Mouse (Mus musculus): ENCODE results near the gene Uvssa.

The Uvssa gene

DNA sequence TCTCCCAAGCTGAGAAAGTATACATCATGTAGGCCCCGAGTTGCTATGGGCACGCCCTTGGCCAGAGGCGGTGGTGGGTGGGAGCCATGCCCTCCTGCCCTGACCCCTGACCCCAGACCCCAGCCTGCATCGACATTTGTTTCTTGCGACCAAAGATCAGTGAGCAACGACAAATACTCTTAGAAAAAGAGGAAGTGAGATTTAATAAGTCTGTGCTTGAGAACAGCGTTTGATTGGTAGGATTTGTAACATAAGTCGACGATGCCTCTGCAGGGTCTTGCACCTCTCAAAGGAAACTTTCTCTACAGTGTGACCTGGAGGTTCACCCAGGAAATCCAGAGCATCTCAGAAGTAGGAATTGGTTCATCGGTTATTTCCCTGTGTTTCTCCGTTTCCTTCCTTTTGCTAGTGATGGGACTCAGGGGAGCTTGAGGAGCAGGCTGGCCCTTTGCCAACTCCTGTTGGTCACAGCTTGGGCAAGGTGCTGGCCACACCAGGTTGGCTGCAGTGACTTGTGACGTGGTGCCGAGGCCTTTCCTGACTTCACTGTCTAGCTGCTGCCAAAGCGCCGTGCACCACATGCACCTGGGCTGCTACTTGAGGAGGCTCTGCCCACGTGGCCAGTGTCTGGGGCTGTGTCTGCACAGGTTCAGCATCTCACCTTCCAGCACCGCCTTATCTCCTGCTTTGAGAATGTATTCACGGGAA, 5.9 kb upstream of the Uvssa start:
- DNase-seq (ENCODE audit: low read depth, low spot score): no peak

DNA sequence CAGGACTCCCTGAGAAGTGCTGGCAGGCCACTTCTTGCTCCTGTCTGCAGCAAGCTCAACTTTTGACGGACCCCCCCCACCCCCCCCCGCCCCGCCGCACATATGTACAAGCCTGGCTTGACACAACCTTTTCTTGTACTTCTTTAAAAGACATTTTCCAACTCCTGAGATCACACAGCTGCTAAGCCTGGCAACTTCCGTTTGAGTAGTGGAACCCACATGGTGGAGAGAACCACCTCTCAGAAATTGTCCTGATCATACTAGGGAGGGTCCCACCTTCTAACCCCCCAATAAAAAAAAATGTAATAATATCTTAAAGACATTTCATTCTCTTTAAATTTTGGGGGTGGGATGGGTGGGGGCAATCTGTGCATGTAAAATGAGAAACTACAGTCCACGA, 1.2 kb upstream of the Uvssa start:
- DNase-seq (ENCODE audit: low read depth, low spot score): no peak

DNA sequence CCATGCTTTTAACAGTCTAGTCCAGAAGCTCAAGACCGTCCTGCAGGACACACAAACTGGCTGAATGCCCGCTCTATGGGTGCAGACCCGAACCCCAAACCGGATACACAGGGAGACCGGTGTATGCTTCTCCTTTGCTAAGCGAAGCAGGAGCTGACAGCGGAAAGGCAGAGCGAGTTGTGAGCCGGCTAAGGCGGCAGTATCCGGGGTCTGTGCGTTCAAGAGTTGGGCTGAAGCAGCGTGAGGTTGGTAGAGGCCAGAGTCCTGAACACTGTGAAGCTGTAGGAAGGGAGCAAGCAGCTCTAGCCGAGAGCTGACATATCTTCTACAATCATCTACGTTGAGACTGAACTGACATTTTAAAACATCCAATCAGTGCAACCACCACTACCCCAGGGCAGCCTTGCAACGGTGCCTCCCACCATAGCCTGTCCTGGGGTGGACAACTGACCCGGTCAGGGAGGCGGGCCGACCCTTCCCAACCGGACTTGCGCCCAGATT, 498 bp upstream of the Uvssa start:
- no peak for DNase-seq (ENCODE audit: low read depth, low spot score)

DNA sequence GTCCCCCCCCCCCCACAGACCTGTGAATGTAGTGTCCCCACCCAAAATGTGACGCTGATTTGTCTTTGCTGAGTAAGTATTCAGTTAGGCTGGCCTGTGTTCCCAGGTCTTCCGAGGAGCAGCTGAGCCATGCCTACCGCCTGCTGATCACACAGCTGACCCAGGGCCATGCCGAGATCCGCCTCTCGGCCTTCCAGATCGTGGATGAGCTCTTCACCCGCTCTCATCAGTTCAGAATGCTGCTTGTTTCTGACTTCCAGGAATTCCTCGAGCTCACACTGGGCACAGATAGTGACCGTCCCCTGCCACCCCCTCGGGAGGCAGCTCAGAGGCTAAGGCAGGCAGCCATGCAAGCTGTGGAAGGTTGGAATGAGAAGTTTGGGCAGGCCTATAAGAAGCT, 9.2 kb downstream of the Uvssa start:
- DNase-seq (ENCODE audit: low read depth, low spot score): no peak

DNA sequence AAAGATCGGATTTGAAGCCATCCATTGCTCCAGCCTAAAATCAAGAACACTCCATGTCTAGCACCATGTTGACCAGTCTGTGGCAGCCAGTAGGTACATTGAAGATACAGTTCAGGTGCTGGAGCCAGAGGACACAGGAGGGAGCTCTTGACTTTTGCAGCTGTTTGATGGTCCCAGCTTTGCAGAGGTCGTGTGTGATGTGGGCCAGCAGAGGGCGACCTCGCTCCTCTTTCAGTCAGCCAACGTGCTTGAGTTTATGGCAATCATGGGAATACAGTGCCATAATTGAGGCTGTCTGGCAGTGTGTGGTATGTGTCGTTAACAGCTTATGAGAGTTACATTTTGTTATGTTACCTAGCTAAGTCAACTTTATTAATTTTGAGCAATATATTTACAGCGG, 15.5 kb downstream of the Uvssa start:
- peak; percentile 73 for DNase-seq (ENCODE audit: low read depth, low spot score)

DNA sequence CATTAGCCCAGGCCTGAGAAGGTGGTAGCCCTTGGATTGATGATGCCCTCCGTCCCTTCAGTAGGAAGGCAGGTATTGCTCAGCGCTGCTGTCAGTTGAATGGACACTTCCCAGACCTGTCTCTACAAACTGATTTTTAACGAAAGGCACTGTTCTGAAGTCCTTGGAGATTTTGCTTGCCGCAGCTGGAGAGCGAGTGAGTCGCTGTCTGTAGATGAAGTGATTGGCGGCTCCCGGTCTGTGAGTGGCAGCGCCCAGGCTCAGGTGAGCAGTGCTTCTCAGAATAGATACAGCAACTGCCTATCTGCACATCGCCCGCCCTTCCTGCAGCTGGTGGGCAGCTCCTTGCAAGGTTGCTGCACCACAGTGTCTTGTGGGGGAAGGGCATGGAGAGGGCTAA, 17.3 kb downstream of the Uvssa start:
- DNase-seq (ENCODE audit: low read depth, low spot score): no peak

DNA sequence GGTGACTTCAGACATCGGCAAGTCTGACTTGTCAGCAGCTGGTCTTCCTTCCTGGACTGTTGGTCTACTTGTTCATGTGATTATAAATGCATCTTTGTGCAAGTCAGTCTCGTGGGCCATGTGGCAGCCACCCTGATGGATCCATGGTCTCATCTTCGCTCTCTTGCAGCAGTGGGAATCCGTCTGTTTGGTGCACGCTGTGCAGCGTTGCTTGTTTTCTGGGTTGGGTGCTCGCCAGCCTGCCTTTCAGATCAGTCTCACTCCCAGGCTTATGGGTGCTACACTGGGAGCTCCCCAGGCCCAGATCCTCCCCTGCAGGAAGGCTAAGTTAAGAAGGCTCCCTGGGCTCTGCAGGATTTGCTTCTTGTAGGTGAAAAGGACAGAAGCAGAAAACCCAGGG, 18.5 kb downstream of the Uvssa start:
- no peak for DNase-seq (ENCODE audit: low read depth, low spot score)

DNA sequence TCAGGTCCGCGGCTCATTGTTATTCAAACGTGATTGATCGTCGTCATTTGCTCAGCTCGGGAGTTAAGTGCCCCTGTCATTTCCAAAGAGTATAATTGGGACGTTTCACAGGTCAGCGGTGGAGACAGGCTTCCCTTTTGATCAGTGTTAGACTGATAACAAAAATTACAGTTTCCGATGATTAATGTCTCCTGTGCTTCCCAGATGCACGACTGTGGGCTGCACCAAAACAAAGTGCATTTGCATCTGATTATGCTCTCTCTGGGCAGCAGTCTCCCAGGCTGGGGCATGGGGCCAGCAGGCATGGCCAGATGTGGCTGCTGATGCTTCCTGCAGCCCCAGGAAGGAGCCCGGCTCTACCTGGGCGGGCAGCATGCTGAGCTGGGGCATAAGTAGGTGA, 22.5 kb downstream of the Uvssa start:
- DNase-seq (ENCODE audit: low read depth, low spot score): no peak

DNA sequence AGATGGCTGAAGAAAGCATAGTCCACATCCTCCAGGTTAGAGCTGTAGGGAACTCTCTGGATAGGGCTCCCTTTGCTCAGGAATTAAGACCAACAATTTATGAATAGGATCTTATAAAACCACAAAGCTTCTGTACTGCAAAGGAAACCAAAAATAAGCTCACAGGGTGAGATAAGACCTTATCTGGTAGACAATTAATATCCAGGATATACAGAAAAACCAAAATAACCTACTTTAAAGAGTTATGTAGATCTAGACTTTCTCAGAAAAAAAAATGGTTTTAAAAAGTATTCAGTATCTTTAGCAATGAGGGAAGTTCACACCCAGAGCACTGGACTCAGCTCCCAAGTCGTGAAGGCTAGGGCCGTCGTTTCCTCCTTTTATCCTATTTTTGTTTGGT, 42.0 kb downstream of the Uvssa start:
- no peak for DNase-seq (ENCODE audit: low read depth, low spot score)

DNA sequence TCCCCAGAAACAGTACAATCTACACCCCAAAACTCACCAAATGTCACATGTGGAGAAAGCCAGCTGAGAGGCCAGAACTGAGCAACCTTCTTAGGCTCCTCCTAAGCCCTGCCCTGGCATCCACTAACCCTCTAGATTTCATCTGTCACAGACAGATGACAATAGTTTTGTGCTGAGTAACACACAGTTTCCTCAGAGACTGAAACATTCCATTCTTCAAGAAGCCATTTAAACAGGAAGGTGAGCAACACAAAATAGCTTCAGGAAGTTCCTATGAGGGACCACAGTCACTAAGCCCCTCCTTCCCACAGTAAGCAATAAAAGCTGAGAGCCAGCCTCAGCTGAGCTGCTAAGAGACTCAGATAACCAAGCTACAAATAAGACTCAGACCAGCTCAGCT, 49.1 kb downstream of the Uvssa start:
- no peak for DNase-seq (ENCODE audit: low read depth, low spot score)

DNA sequence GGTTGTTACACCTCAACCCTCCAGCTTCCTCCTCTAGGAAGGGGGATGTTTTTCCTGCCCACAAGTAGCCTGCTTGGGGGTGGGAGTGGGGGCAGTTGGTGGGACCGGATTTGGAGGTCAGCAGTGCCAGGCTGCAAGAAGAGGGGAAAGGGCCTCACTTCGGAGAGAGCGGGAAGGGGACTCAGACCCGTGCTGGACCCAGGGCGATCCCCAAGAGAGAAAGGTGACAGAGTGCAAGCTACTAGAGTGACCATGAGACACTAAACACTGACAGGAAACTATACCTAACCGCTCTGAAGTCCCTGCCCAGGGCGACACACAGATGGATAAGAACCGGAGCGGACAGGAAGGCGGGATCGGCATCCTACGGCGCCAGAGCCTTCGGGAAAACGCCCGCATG, 51.8 kb downstream of the Uvssa start:
- no peak for DNase-seq (ENCODE audit: low read depth, low spot score)

DNA sequence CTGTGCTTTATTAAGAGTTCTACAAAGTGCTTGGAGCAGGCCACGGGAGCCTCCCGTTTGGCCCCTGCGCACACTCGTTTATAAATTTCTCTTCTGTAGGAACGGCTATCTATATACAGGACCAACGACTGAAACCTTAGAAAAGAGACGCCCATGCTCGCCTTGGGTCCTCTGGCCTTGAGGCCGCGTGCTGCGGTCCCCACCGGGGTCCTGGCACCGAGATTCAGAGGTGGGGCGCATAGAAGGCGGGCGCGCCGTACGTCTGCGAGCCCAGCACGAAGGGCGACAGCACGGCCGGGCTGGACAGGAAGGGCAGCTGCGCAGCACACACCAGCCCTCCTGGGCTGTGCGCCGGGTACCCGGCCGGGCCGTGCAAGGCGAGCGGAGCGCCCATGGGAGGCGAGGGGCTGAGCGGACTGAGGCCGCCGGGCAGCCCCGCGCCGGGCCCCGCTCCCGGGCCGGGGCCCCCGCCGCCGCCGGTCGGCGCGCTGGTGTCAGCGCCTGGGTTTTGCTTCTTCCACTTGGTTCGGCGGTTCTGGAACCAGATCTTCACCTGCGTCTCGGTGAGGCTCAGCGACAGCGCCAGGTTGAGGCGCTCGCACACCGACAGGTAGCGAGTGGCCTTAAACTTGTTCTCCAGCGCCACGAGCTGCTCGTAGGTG, 52.3 kb downstream of the Uvssa start:
- peak; percentile 38 for DNase-seq (ENCODE audit: low read depth, low spot score)

DNA sequence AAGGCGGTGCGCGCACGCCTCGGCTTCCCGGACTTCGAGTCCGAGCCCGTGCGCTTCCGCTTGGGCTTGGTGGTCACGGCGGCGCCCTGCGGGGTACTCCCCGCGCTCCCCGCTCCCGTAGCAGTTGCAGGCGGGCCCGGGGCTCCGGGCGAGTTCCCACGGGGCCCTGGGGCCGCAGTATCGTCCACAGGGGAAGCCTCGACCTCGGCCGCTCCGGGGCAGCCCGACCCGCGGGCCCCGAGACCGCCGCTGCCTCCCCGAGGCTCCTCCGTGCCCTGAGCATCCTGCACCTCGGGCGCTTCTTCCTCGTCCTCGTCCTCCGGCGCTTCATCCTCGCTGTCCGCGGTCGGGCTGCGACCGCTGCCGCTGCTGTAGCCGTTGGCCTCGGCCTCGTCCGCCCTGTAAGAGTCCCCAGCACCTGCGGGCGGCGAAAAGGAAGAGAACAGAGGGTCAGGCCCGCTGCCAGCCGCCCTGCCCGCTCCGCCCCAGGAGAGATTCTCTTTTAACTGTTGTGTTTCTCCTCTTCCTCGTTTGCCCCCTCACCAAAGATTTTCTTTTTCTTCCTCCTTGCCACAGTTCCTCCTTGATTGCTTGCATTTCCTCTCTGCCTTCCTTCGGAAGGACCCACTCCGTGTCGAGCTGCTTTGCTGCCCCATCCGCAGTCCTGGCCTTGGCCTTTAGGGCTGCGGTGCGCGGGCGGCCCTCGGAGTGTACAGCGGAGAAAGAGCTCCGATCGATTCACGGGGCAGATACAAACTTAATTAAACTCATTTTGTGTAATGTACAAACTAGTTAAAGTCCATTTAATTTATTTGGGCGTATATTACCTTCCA, 53.0 kb downstream of the Uvssa start:
- DNase-seq (ENCODE audit: low read depth, low spot score): peak; percentile 18

DNA sequence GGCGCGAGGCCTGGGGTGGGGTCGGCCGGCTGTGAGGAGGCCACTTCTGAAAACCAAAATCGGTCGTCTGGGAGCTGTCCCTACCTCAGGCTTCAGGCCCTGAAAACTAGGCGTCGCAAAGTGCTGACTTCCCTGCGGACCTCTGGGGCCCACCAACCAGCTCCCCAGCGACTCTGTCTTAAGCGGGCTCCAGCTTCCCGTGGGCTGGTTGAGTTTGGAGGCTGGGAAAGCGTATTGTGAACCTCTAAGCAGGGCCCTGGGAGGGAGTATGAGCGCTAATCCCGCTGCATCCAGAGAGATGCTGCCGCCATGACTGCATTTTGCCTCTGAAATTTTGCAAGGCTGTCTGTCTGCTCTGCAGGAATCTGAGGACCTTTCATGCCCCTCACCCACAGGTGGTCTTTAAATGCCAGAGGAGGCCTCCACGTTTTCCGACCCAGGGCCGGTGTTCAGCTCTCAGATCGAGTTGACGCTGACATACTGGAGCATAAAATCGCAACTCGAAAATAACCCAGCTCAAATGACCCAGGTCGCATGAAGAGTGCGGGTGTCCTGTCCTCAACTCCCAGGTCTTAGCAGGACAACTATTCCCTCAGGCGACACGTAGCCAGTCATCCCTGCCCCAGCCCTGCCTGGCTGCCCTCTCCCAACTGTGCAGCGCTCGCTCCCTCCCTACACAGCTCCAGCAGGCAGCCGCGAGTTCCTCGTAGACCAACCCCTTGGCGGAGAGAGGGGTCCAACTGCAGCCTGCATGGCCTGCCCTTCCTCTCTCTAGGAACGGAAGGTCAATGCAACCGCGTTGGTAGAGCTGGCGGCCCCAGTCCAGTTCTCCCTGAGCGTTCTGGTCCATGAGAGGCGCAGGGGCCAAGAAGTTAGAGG, 53.9 kb downstream of the Uvssa start:
- peak; percentile 50 for DNase-seq (ENCODE audit: low read depth, low spot score)

DNA sequence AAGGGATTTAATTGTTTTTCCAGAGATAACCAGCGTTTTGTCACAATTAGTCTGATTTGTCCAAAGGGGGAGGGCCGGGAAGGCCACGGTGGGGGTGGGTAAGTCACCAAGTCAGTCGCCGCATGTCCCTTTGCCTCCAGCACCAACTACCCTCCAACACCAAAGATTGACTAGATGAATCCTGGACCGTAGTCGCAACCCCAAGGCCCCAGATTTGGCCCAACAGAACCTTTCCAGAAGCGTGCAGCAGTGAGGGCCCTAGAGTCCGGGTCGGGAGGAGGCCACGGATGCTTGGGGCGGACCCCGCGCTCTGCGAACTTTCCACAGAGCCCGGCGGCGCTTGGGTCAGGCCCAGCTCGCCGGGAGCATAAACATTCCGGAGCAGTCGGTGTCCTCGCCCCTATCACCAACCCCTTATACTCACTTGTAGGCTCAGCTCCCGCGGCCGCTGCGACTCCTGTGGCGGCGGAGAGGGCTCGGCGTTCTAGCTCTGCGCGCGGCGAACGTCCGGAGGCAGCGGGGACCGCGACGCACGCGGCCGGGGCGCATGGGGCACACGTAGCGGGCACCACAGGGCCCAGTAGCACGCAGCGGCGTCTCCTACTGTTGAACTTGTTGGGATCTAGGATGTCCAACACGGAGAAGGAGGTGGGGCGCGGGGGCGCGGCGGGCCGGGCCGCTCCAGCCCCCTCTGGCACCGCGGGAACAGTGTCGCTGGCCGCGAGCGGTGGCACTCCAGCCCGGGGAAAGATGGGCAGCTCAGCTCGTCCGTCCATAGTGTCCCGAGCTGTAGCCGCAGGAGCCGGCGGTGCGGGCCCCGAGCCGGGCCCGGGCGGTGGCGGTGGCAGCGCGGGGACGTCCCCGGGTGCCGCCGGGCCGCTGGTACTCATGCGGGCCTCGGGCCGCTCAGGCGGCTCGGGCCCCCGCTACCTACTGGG, 55.1 kb downstream of the Uvssa start, which contains the start of gene Nkx1-1:
Gene Nkx1-1, minus strand, starts transcription at position 776 of the 938 bp plus-strand sequence.
- peak; percentile 44 for DNase-seq (ENCODE audit: low read depth, low spot score)

DNA sequence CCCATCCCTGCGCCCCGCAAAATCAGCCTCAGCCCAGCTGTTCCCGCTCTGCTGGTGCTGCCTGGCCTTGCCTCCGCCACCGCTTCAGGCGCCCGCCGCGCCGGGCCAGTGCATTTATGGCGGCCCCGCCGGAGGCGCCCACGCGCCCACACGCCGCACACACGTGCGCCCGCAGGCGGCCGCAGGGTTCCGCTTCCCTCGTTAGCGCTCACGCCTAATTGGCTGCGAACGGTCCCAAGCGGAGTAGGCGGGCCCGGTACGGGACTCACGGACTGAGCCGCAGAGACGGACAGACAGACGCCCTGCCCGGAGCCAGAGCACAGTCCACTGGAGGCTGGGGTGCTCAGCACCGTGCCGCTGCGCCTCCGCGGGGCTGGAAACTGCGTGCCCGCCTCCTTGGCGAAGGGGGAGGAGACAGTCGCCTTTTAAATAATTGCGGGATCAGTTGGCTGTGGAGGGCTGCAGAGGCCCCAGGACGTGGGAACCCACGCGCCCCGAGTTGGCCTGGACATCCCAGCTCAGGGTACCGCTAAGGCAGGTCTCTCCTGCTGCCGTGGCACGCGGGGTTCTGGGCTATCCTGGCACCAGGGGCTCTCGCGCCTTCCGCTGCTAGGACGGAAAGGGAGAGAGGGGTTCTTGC, 55.9 kb downstream of the Uvssa start:
- peak; percentile 51 for DNase-seq (ENCODE audit: low read depth, low spot score)

DNA sequence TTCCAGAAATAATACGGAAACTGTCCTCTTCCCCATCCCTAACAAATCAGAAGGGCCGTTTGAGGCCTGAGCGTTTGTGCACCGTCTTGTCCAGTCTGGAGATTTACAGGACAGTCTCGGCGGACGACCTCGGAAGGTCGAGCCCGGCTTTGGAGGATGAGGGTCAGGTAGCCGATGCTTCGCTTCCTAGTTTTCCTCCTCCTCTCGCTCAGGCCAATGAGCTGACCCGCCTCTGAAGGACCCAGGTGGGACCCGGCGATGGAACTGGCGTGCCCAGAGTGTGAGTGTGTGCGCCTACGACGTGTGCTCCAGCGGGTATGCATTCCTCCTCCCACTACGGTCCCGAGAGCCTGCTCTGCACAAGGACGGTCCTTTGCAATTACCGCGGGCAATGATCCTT, 56.8 kb downstream of the Uvssa start:
- peak; percentile 17 for DNase-seq (ENCODE audit: low read depth, low spot score)

DNA sequence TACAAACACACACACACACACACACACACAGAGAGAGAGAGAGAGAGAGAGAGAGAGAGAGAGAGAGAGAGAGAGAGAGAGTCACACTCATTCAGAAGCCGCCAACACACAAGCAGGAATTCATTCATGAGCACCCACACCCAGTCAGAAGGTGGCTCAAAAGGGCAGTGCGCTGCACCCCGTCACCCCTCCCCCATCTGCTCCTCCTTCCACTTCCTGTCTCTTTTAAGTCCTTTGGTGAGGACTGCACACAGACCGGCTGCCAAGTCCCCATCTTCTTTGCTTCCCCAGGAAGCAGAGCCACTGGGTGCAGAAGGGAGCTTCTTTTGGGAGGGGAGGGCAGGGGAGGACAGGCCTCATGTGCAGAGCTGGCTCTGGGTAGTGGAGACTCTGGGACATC, 57.6 kb downstream of the Uvssa start:
- peak; percentile 25 for DNase-seq (ENCODE audit: low read depth, low spot score)

DNA sequence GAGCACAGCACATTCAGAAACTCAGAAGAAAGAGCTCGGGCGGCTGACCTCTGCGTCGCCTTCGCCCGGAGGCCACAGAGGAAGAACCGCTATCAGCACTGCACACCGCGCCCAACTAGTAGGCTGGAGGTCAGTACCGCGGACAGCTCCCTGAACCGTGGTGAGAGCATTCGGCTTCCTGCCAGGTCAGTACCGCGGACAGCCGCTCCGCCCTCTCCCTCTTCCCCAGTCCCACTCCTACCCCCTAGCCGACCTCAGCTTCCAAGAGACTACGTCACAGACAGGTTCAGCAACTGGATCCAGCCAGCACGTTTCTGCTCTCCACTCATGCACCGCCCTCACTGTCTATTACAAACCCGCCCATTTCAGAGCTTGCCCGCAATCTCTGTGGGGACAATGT, 59.9 kb downstream of the Uvssa start:
- peak; percentile 92 for DNase-seq (ENCODE audit: low read depth, low spot score)

Data from R1 (cell line).